Mouse (Mus musculus) midbrain, embryonic 15.5 days (tissue): Measurements from ENCODE around the gene Vrk3. TPM values are rescaled to one million over a fixed set of nuclear protein-coding genes. Genes with fewer than 3 reads are reported as not detected.
"Not testable (repeated sequence)": the region's sequence is repeated elsewhere in the genome, so short reads cannot be mapped to it uniquely, and the experiment has no call there.

Source experiments
- ATAC-seq: fragments of 200-750 bp; cut with Nextera tagmentation; replicated peaks from 2 replicates; pipeline ENCODE4 v1.8.0; 2017; ENCODE audit warnings: moderate TSS enrichment
- H3K27ac ChIP-seq: fragments of 300-500 bp; sonication (generic); 2 replicates; pipeline ENCODE4 v1.5.1; 2015; ENCODE audit warnings: mild to moderate bottlenecking, inconsistent platforms
- H3K27me3 ChIP-seq: fragments of 300-500 bp; sonication (generic); replicated peaks from 2 replicates; pipeline ENCODE4 v1.6.1; 2015; ENCODE audit warnings: inconsistent platforms
- H3K36me3 ChIP-seq: fragments of 300-500 bp; sonication (generic); replicated peaks from 2 replicates; pipeline ENCODE4 v1.6.1; 2015; ENCODE audit warnings: inconsistent platforms
- H3K4me1 ChIP-seq: fragments of 300-500 bp; sonication (generic); 2 replicates; pipeline ENCODE4 v1.6.1; 2015; ENCODE audit warnings: inconsistent platforms
- H3K4me2 ChIP-seq: fragments of 300-500 bp; sonication (generic); 2 replicates; pipeline ENCODE4 v1.6.1; 2015; ENCODE audit warnings: inconsistent platforms, mild to moderate bottlenecking, moderate library complexity
- H3K4me3 ChIP-seq: fragments of 300-500 bp; sonication (generic); 2 replicates; pipeline ENCODE4 v1.5.1; 2015; ENCODE audit warnings: mild to moderate bottlenecking, inconsistent platforms
- H3K9ac ChIP-seq: fragments of 300-500 bp; sonication (generic); 2 replicates; pipeline ENCODE4 v1.6.1; 2015; ENCODE audit warnings: mild to moderate bottlenecking, inconsistent platforms
- H3K9me3 ChIP-seq: fragments of 300-500 bp; sonication (generic); 2 replicates; pipeline ENCODE4 v1.6.1; 2016; ENCODE audit warnings: inconsistent platforms
- WGBS: fragments of 180-500 bp; shearing (Covaris S2); methylation state at CpG from one replicate; pipeline ENCODE4 v1.1.7; 2015; ENCODE audit warnings: mixed read lengths; 5-methylcytosine and 5-hydroxymethylcytosine counted together
- polyA plus RNA-seq: library from polyadenylated mRNA; unstranded; fragments of >200 nt; fragmentation: Nextera tagmentation; extraction: Ambion mirVana; gene quantifications from 2 replicates; pipeline ENCODE4 v1.2.1, GENCODE M21; 2015

Vrk3 gene
- 28.4 and 29.7 TPM in 2 replicates for polyA plus RNA-seq

GRCm38 (mm10) chr7:44748101-44749044 lies at the start of gene Vrk3:
Vrk3 (plus strand) TSS chr7:44748413.
- H3K4me1 ChIP-seq = peaks cover 25% of the 10 kb centered on the region
- peak within 1 kb of the TSS; percentile 62 for H3K4me2 ChIP-seq
- H3K4me3 ChIP-seq = peak within 1 kb of the TSS; percentile 53
- H3K36me3 ChIP-seq = no peaks in the 10 kb centered on the region
- ATAC-seq = peak; percentile 96
- H3K27ac ChIP-seq = peak within 1 kb of the TSS; percentile 73
- WGBS = under 1% methylated on average over 44 of the region's 44 CpGs
- H3K27me3 ChIP-seq = no peaks in the 10 kb centered on the region
- H3K9me3 ChIP-seq = no peaks in the 10 kb centered on the region
- peak within 1 kb of the TSS; percentile 36 for H3K9ac ChIP-seq

- Histone ChIP-seq H3K9me3 (no peaks in the 10 kb centered on the region), H3K9ac (no peak overlapping the region), H3K27ac (no peak overlapping the region), H3K4me1 (peaks cover 4% of the 10 kb centered on the region; the same call in 1 of the 2 replicates), H3K36me3 (no peaks in the 10 kb centered on the region), H3K27me3 (no peaks in the 10 kb centered on the region), H3K4me2 (no peak overlapping the region), H3K4me3 (no peak overlapping the region)
- WGBS = 13% methylated on average over 6 of the region's 6 CpGs
- peak; percentile 67; the same call in 1 of the 2 replicates for ATAC-seq
These were observed 46.3 kb upstream of the Vrk3 start for GRCm38 (mm10) chr7:44701921-44702320.

- no peak overlapping the region for H3K4me2 ChIP-seq
- H3K36me3 ChIP-seq = no peaks in the 10 kb centered on the region
- no peak for ATAC-seq
- 80% methylated on average over 8 of the region's 8 CpGs for WGBS
- H3K9ac ChIP-seq = no peak overlapping the region
- H3K4me1 ChIP-seq = no peaks in the 10 kb centered on the region
- H3K9me3 ChIP-seq = no peaks in the 10 kb centered on the region
- H3K27ac ChIP-seq = no peak overlapping the region
- no peak overlapping the region for H3K4me3 ChIP-seq
- H3K27me3 ChIP-seq = no peaks in the 10 kb centered on the region
These were observed 45.2 kb upstream of the Vrk3 start for GRCm38 (mm10) chr7:44702985-44703384.

- no peaks in the 10 kb centered on the region for H3K9me3 ChIP-seq
- 57% methylated on average over 3 of the region's 3 CpGs for WGBS
- no peaks in the 10 kb centered on the region; the same call in 1 of the 2 replicates for H3K27me3 ChIP-seq
- no peak overlapping the region for H3K4me2 ChIP-seq
- H3K4me3 ChIP-seq = no peak overlapping the region
- H3K27ac ChIP-seq = no peak overlapping the region
- H3K9ac ChIP-seq = no peak overlapping the region
- H3K4me1 ChIP-seq = no peaks in the 10 kb centered on the region
- no peak for ATAC-seq
- no peaks in the 10 kb centered on the region for H3K36me3 ChIP-seq
These were observed 43.9 kb upstream of the Vrk3 start for GRCm38 (mm10) chr7:44704363-44704762.

GRCm38 (mm10) chr7:44705086-44705485 lies 43.1 kb upstream of the Vrk3 start:
- Histone ChIP-seq H3K27me3 (no peaks in the 10 kb centered on the region; the same call in 1 of the 2 replicates), H3K9me3 (no peaks in the 10 kb centered on the region), H3K36me3 (no peaks in the 10 kb centered on the region), H3K4me2 (no peak overlapping the region), H3K9ac (no peak overlapping the region), H3K4me1 (no peaks in the 10 kb centered on the region), H3K4me3 (no peak overlapping the region), H3K27ac (no peak overlapping the region)
- 90% methylated on average over 4 of the region's 4 CpGs for WGBS
- ATAC-seq = no peak

GRCm38 (mm10) chr7:44706322-44706721 lies 41.9 kb upstream of the Vrk3 start:
- Histone ChIP-seq H3K4me1 (no peaks in the 10 kb centered on the region), H3K4me3 (no peak overlapping the region), H3K4me2 (no peak overlapping the region), H3K27me3 (no peaks in the 10 kb centered on the region; the same call in 1 of the 2 replicates), H3K9ac (no peak overlapping the region), H3K9me3 (no peaks in the 10 kb centered on the region), H3K27ac (no peak overlapping the region), H3K36me3 (no peaks in the 10 kb centered on the region)
- ATAC-seq = no peak

- H3K36me3 ChIP-seq = no peaks in the 10 kb centered on the region
- H3K9ac ChIP-seq = no peak overlapping the region
- no peaks in the 10 kb centered on the region; the same call in 1 of the 2 replicates for H3K27me3 ChIP-seq
- no peak for ATAC-seq
- H3K4me3 ChIP-seq = no peak overlapping the region
- 83% methylated on average over 5 of the region's 5 CpGs for WGBS
- no peak overlapping the region for H3K27ac ChIP-seq
- no peak overlapping the region for H3K4me2 ChIP-seq
- H3K4me1 ChIP-seq = no peaks in the 10 kb centered on the region
- no peaks in the 10 kb centered on the region for H3K9me3 ChIP-seq
These were observed 41.0 kb upstream of the Vrk3 start for GRCm38 (mm10) chr7:44707169-44707675.

- not testable (repeated sequence) for ATAC-seq, H3K27me3 ChIP-seq, H3K4me1 ChIP-seq, H3K36me3 ChIP-seq, H3K4me3 ChIP-seq, H3K4me2 ChIP-seq, H3K27ac ChIP-seq, H3K9ac ChIP-seq, H3K9me3 ChIP-seq
- WGBS = 87% methylated on average over 6 of the region's 6 CpGs
These were observed 40.1 kb upstream of the Vrk3 start for GRCm38 (mm10) chr7:44708093-44708492.

GRCm38 (mm10) chr7:44708574-44708973 lies 39.6 kb upstream of the Vrk3 start, which contains the start of gene Izumo2:
Izumo2 (plus strand) TSS chr7:44708742.
- ATAC-seq = no peak
- Histone ChIP-seq H3K27ac (no peak within 1 kb of the TSS), H3K27me3 (no peaks in the 10 kb centered on the region; the same call in 1 of the 2 replicates), H3K36me3 (no peaks in the 10 kb centered on the region), H3K4me2 (no peak within 1 kb of the TSS), H3K9me3 (no peaks in the 10 kb centered on the region), H3K9ac (no peak within 1 kb of the TSS), H3K4me3 (no peak within 1 kb of the TSS), H3K4me1 (no peaks in the 10 kb centered on the region)
- WGBS = 69% methylated on average over 14 of the region's 14 CpGs

GRCm38 (mm10) chr7:44709881-44710280 lies 38.3 kb upstream of the Vrk3 start:
- Histone ChIP-seq H3K4me2 (no peak overlapping the region), H3K4me1 (no peaks in the 10 kb centered on the region), H3K9ac (no peak overlapping the region), H3K36me3 (no peaks in the 10 kb centered on the region), H3K4me3 (no peak overlapping the region), H3K9me3 (no peaks in the 10 kb centered on the region), H3K27ac (no peak overlapping the region), H3K27me3 (no peaks in the 10 kb centered on the region; the same call in 1 of the 2 replicates)
- no peak for ATAC-seq
- WGBS = 81% methylated on average over 5 of the region's 5 CpGs

GRCm38 (mm10) chr7:44722058-44722457 lies 26.2 kb upstream of the Vrk3 start:
- Histone ChIP-seq H3K4me3 (no peak overlapping the region), H3K36me3 (no peaks in the 10 kb centered on the region), H3K27me3 (no peaks in the 10 kb centered on the region), H3K9me3 (no peaks in the 10 kb centered on the region), H3K4me2 (no peak overlapping the region), H3K4me1 (no peaks in the 10 kb centered on the region), H3K27ac (no peak overlapping the region), H3K9ac (no peak overlapping the region)
- 82% methylated on average over 5 of the region's 5 CpGs for WGBS
- no peak for ATAC-seq

GRCm38 (mm10) chr7:44724316-44724715 lies 23.9 kb upstream of the Vrk3 start:
- 21% methylated on average over 7 of the region's 7 CpGs for WGBS
- Histone ChIP-seq H3K4me2 (no peak overlapping the region), H3K9me3 (no peaks in the 10 kb centered on the region), H3K36me3 (no peaks in the 10 kb centered on the region), H3K9ac (no peak overlapping the region), H3K27ac (no peak overlapping the region), H3K4me1 (no peaks in the 10 kb centered on the region), H3K27me3 (no peaks in the 10 kb centered on the region), H3K4me3 (no peak overlapping the region)
- ATAC-seq = no peak
